Mouse (Mus musculus): Measurements from ENCODE around the gene Fkbp2. TPM values are rescaled to one million over a fixed set of nuclear protein-coding genes. Genes with fewer than 3 reads are reported as not detected.

Gene Fkbp2
- polyA plus RNA-seq, 1 experiment = 96.8 TPM

DNA sequence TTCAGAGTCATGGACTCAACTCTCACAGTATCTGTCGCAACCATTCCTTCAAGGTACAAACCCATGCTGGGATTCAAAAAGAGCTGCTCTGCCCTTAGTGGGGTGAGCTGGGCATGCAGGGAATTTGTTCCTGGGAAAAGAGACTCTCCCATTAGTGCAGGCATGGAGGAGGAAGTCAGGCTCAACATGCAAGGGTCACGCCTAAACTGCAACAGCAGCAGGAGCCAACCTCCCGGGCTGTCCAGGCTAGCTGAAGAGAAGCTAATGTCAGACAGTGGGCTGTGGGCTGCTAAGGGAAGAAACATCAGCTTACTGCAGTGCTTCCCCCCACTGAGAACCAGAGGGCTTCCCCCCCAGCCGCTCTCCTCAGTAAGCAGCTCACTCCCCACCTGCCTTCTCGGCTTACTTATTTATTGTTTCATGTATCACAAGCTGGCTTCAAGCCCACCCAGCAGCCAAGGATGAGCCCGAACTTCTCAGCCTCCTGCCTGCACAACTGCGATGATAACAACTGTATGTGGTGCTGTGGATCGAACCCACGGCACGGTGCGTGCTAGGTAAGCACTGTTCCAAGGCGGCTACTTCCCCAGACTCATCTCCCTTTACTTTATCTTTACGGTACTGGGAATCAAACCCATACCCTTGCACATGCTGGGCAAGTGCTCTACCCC lies 7.9 kb downstream of the Fkbp2 start:
- Histone ChIP-seq H3K36me3 (ENCODE audit: control insufficient read depth, insufficient read depth) (peaks cover 2% of the 10 kb centered on the region), H3K79me2 (ENCODE audit: control insufficient read depth, insufficient read depth) (peaks cover 35% of the 10 kb centered on the region), H3K27me3 (ENCODE audit: control insufficient read depth, insufficient read depth, insufficient read length) (no peaks in the 10 kb centered on the region), H3K4me2 (ENCODE audit: low read depth) (no peak overlapping the region), H3K4me3 (no peak overlapping the region), H3ac (ENCODE audit: control insufficient read depth, insufficient read length) (no peak overlapping the region)
- TF ChIP-seq SRF (IDR thresholded peaks at IDR 0.05; ENCODE audit: control insufficient read depth, insufficient read length, low read depth) = no peak
- TF ChIP-seq POLR2AphosphoS2 (IDR thresholded peaks at IDR 0.05; ENCODE audit: insufficient read length, low read depth) = no peak
- TF ChIP-seq MAX (IDR thresholded peaks at IDR 0.05; ENCODE audit: low read depth) = no peak
- TF ChIP-seq USF1 (IDR thresholded peaks at IDR 0.05; ENCODE audit: low read depth) = no peak

DNA sequence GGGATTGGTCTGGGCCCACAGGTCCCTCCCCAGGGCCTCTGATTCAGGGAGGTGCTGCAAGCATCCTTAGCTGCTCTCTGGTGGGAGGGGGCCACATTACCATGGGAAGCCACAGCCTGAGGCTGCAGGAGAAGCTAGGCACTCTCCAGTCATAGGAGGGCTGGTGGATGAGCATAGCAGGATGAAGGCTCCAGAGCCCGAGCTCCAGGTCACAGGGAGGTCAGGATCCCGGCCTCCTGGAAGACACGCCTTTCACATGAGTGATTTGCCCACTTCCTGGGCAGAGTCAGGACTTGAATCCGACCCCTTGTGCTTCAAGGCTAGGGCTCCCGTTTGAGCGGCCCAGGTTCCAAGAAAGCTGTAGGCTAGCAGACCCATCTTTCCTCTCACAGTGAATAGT lies 8.7 kb downstream of the Fkbp2 start:
- Histone ChIP-seq H3K36me3 (ENCODE audit: control insufficient read depth, insufficient read depth) (no peaks in the 10 kb centered on the region), H3K27me3 (ENCODE audit: control insufficient read depth, insufficient read depth, insufficient read length) (no peaks in the 10 kb centered on the region), H3K4me2 (ENCODE audit: low read depth) (peak overlapping the region; percentile 25), H3ac (ENCODE audit: control insufficient read depth, insufficient read length) (no peak overlapping the region), H3K79me2 (ENCODE audit: control insufficient read depth, insufficient read depth) (peaks cover 27% of the 10 kb centered on the region), H3K4me3 (no peak overlapping the region)
- no peak for TF ChIP-seq SRF (IDR thresholded peaks at IDR 0.05; ENCODE audit: control insufficient read depth, insufficient read length, low read depth)
- no peak for TF ChIP-seq POLR2A (IDR thresholded peaks at IDR 0.05; ENCODE audit: insufficient read length, low read depth)
- no peak for TF ChIP-seq POLR2AphosphoS2 (IDR thresholded peaks at IDR 0.05; ENCODE audit: insufficient read length, low read depth)
- TF ChIP-seq MYOD1 (IDR thresholded peaks at IDR 0.05; ENCODE audit: control insufficient read depth in 1 of 3, insufficient read length in 2 of 3, low read depth in 2 of 3) = no peak

DNA sequence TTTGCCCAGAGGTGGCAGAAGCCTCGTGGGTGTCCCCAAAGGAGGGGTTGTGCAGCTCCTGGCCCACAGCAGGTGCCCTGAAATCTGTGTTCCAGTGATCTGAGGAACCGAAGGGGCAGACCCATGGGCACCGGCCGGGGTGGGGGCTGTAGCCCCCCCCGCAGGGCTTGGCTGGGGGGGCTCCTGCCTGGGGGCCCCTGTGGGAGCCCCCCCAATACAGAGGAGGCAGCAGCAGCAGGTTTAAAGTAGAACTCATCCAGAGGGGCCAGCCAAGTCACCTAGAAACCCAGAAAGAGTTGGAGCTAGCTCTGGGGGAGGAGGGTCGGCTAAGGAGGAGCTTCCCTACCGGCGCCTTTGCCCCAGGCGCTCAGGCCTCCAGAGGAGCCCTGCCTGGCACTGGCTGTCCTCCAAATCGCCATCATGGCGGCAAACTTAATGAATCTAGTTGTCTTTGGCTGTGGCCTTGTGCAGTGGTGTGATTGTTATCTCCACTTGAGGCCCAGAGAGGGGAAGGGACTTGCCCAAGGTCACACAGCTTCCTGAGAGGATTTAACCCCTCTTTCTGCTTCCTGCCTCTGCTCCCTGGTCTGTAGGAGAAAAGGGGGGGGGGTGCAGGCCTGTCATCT lies 9.7 kb downstream of the Fkbp2 start:
- H3ac ChIP-seq (ENCODE audit: control insufficient read depth, insufficient read length) = no peak overlapping the region
- H3K4me3 ChIP-seq = no peak overlapping the region
- H3K36me3 ChIP-seq (ENCODE audit: control insufficient read depth, insufficient read depth) = no peaks in the 10 kb centered on the region
- H3K27me3 ChIP-seq (ENCODE audit: control insufficient read depth, insufficient read depth, insufficient read length) = no peaks in the 10 kb centered on the region
- peaks cover 18% of the 10 kb centered on the region for H3K79me2 ChIP-seq (ENCODE audit: control insufficient read depth, insufficient read depth)
- TF ChIP-seq POLR2A (IDR thresholded peaks at IDR 0.05; ENCODE audit: insufficient read length, low read depth) (no peak), TCF3 (IDR thresholded peaks at IDR 0.05; ENCODE audit: insufficient read length, low read depth) (no peak), E2F4 (IDR thresholded peaks at IDR 0.05; ENCODE audit: insufficient read depth) (no peak), REST (IDR thresholded peaks at IDR 0.05; ENCODE audit: insufficient read depth, insufficient read length) (no peak), MYOG (IDR thresholded peaks at IDR 0.05; ENCODE audit: control insufficient read depth in 1 of 3, insufficient read depth in 1 of 3, insufficient read length in 2 of 3, low read depth in 2 of 3) (no peak), SRF (IDR thresholded peaks at IDR 0.05; ENCODE audit: control insufficient read depth, insufficient read length, low read depth) (no peak), MYOD1 (IDR thresholded peaks at IDR 0.05; ENCODE audit: control insufficient read depth in 1 of 3, insufficient read length in 2 of 3, low read depth in 2 of 3) (no peak), POLR2AphosphoS2 (IDR thresholded peaks at IDR 0.05; ENCODE audit: insufficient read length, low read depth) (no peak), TCF12 (IDR thresholded peaks at IDR 0.05; ENCODE audit: insufficient read depth, poor library complexity, severe bottlenecking) (no peak), USF1 (IDR thresholded peaks at IDR 0.05; ENCODE audit: low read depth) (no peak), CEBPB (IDR thresholded peaks at IDR 0.05; ENCODE audit: insufficient read depth, poor library complexity, severe bottlenecking) (no peak), MAX (IDR thresholded peaks at IDR 0.05; ENCODE audit: low read depth) (no peak)
- peak overlapping the region; percentile 12 for H3K4me2 ChIP-seq (ENCODE audit: low read depth)

DNA sequence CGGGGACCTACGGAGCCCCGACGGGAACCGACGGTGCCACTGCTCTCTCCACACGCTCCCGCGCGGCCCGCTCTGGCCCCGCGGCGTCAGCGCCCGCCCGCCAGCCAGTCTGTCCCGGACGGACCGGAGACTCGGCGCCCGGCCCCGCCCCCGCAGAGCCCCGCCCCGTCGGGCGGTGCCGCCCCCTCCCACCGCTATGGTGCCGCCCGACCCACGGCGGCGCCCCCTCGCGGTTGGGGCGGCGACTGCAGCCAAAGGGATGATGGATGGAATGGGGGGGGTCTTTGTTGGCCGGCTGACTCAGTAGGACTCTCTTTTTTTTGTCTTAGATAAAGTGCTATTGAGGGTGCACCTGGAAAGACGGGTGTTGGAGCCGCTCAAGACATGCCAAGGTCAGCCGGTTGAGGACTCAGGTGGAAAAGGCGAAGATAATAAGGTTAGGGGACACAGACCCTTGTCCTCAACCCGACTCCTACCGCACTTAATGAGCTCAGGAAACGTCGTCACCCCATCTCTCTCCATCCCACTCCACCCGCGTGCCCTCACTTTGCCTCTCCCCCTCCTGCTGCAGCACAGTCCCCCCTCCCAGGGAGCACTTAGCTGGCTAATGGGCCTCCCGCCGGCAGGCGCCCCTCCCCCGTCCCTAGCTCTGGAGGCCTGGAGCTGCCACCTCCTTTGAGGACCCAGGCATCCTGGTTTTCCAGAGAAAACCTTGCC lies 10.5 kb downstream of the Fkbp2 start:
- no peaks in the 10 kb centered on the region for H3K27me3 ChIP-seq (ENCODE audit: control insufficient read depth, insufficient read depth, insufficient read length)
- H3ac ChIP-seq (ENCODE audit: control insufficient read depth, insufficient read length) = peak overlapping the region; percentile 60
- no peaks in the 10 kb centered on the region for H3K36me3 ChIP-seq (ENCODE audit: control insufficient read depth, insufficient read depth)
- peak overlapping the region; percentile 61 for H3K4me3 ChIP-seq
- peaks cover 16% of the 10 kb centered on the region for H3K79me2 ChIP-seq (ENCODE audit: control insufficient read depth, insufficient read depth)
- TF ChIP-seq POLR2AphosphoS2 (IDR thresholded peaks at IDR 0.05; ENCODE audit: insufficient read length, low read depth) (peak; percentile 83), CEBPB (IDR thresholded peaks at IDR 0.05; ENCODE audit: insufficient read depth, poor library complexity, severe bottlenecking) (no peak), POLR2A (IDR thresholded peaks at IDR 0.05; ENCODE audit: insufficient read length, low read depth) (peak; percentile 93)
- peak overlapping the region; percentile 90 for H3K4me2 ChIP-seq (ENCODE audit: low read depth)

DNA sequence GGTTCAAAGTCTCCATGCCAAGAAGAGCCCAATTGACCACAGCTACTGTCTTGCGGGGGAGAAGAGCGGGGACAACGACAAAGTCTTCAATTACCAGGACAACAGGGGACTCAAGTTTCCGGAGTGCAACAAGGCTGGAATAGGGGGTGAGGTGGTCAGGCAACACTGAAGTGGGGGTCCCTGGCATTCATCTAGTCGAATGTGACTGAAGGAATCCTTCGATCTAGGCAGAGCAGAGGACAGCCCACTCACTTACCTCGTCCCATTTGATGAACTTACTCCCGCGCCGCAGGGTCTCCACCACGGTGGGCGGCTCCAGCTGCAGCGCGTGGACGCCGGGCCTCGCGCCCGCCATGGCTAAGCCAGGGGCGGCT lies 11.0 kb downstream of the Fkbp2 start:
- H3K79me2 ChIP-seq (ENCODE audit: control insufficient read depth, insufficient read depth) = peaks cover 16% of the 10 kb centered on the region
- H3K4me3 ChIP-seq = peak overlapping the region; percentile 61
- H3ac ChIP-seq (ENCODE audit: control insufficient read depth, insufficient read length) = peak overlapping the region; percentile 60
- no peaks in the 10 kb centered on the region for H3K36me3 ChIP-seq (ENCODE audit: control insufficient read depth, insufficient read depth)
- peak overlapping the region; percentile 90 for H3K4me2 ChIP-seq (ENCODE audit: low read depth)
- H3K27me3 ChIP-seq (ENCODE audit: control insufficient read depth, insufficient read depth, insufficient read length) = no peaks in the 10 kb centered on the region
- TF ChIP-seq CEBPB (IDR thresholded peaks at IDR 0.05; ENCODE audit: insufficient read depth, poor library complexity, severe bottlenecking) (no peak), POLR2AphosphoS2 (IDR thresholded peaks at IDR 0.05; ENCODE audit: insufficient read length, low read depth) (no peak), TCF3 (IDR thresholded peaks at IDR 0.05; ENCODE audit: insufficient read length, low read depth) (no peak), POLR2A (IDR thresholded peaks at IDR 0.05; ENCODE audit: insufficient read length, low read depth) (no peak), MYOG (IDR thresholded peaks at IDR 0.05; ENCODE audit: control insufficient read depth in 1 of 3, insufficient read depth in 1 of 3, insufficient read length in 2 of 3, low read depth in 2 of 3) (no peak), MAX (IDR thresholded peaks at IDR 0.05; ENCODE audit: low read depth) (no peak), MYOD1 (IDR thresholded peaks at IDR 0.05; ENCODE audit: control insufficient read depth in 1 of 3, insufficient read length in 2 of 3, low read depth in 2 of 3) (no peak), E2F4 (IDR thresholded peaks at IDR 0.05; ENCODE audit: insufficient read depth) (no peak), USF1 (IDR thresholded peaks at IDR 0.05; ENCODE audit: low read depth) (no peak), SRF (IDR thresholded peaks at IDR 0.05; ENCODE audit: control insufficient read depth, insufficient read length, low read depth) (no peak), REST (IDR thresholded peaks at IDR 0.05; ENCODE audit: insufficient read depth, insufficient read length) (no peak), TCF12 (IDR thresholded peaks at IDR 0.05; ENCODE audit: insufficient read depth, poor library complexity, severe bottlenecking) (no peak)

Measured in myocyte (in vitro differentiated cells).